Mouse (Mus musculus): Measurements from ENCODE around the gene Vstm5.

The Vstm5 gene

GRCm38 (mm10) chr9:15308254-15308653, 69.4 kb downstream of the Vstm5 start:
- DNase-seq (ENCODE audit: low spot score in 2 of 2) = no peak
